Mouse (Mus musculus) activated CD4-positive, CD25-positive, alpha-beta regulatory T cell, adult 9 weeks (primary cell): ENCODE results near the gene Vwde. TPM values are rescaled to one million over a fixed set of nuclear protein-coding genes. Genes with fewer than 3 reads are reported as not detected.

Experiments
- polyA plus RNA-seq: library from polyadenylated mRNA; unstranded; fragments of 100-300 nt; shearing (Covaris generic); gene quantifications from one replicate; pipeline ENCODE4 v1.2.1, GENCODE M21; 2017

Gene Vwde
- polyA plus RNA-seq = 0.34 TPM

DNA sequence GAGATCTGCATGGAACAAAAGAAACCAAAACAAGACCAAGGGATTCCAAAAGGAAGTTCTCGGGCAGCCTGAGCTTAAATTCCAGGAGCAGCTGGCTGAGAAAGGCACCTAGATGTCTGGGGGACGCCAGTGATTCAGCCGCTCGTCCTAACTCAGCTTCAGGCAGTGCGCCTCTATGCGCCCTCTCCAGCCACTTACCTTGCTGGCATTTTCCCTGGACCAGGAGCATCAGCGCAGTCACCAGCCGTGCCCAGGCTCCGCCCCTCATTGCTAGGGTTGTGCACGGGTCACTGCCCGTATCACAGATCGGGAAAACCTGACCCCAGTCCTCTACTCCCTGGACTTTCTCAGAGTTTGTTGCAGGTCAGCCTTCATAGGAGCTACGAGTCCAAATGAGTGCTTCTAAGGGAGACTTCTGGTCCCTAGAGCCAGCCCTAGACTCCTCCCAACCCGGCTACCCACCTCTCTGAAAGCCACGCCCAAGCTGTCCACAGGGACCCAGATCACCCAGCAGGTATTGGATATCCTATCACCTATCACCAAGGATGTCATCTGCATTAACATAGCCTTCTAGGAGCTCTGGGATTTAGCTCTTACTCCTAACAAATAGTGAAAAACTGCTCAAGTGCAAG, at the start of gene Vwde:
Vwde (minus strand) TSS at position 370 of the 632 bp plus-strand sequence.

Other genes with a start within 250 kb of the Vwde start
- gene Tmem106b, start 155.2 kb downstream of the Vwde start, polyA plus RNA-seq = 71.6 TPM